Mouse (Mus musculus) thymus, adult 2 months (tissue): ENCODE measurements at regions not wholly inside any gene's neighbourhood (a gene's known extent, or its start where the extent isn't known, plus 50 kb on each side); places are given as distances from the start of the nearest gene placed in this dataset.

Experiments
- CTCF ChIP-seq: fragments of 200-500 bp; IDR thresholded peaks from 2 replicates; pipeline ENCODE4 v1.5.1; 2012; ENCODE audit warnings: mild to moderate bottlenecking, control low read depth, low read length, moderate library complexity, borderline replicate concordance; ENCODE audit not compliant: control insufficient read depth, poor library complexity, insufficient read depth; ENCODE audit errors: extremely low read depth
- POLR2A ChIP-seq: fragments of 200-500 bp; IDR thresholded peaks from 2 replicates; pipeline ENCODE4 v1.6.1; 2012; ENCODE audit warnings: mild to moderate bottlenecking, low read length, control low read depth, moderate library complexity; ENCODE audit not compliant: control insufficient read depth, poor library complexity, insufficient read depth; ENCODE audit errors: extremely low read depth

- TF ChIP-seq CTCF (no peak), POLR2A (no peak)
Observed at GRCm38 (mm10) chr4:105469300-105469821, 312.2 kb downstream of the Plpp3 start.
